Comparison of ENCODE assay signal across 7 mouse cellular contexts in genomic region chr14:114948341-114949155, GRCm38 (mm10).
A peak's percentile ranks its signal among the peaks of the same experiment; 100 is the strongest.
DNase-seq lines count a peak whose midpoint lies in the region; ATAC-seq and TF ChIP-seq lines count a peak whose summit lies in the region.

No protein-coding gene starts in this region.

- H3K9ac ChIP-seq in CH12.LX (ENCODE audit: insufficient read depth, low read depth) = no peak overlapping the region
- peak overlapping the region; percentile 61; the same call in 1 of the 2 replicates for H3K9ac ChIP-seq in heart, embryonic 13.5 days
- no peak overlapping the region for H3K9ac ChIP-seq in limb, embryonic 13.5 days
- no peak overlapping the region for H3K9ac ChIP-seq in midbrain, embryonic 15.5 days

- ATAC-seq in heart, embryonic 13.5 days (ENCODE audit: extremely low read depth, insufficient number of reproducible peaks, low FRiP score, low TSS enrichment) = no peak
- no peak for ATAC-seq in limb, embryonic 13.5 days (ENCODE audit: low FRiP score, low read depth)
- peak; percentile 66; the same call in 1 of the 2 replicates for ATAC-seq in midbrain, embryonic 15.5 days (replicated peaks)

- H3K36me3 ChIP-seq in CH12.LX (replicated peaks in 1 of 2; ENCODE audit: control insufficient read depth in 1 of 2, insufficient read depth in 1 of 2, low read length in 1 of 2) = no peaks in the 10 kb centered on the region
- H3K36me3 ChIP-seq in heart, embryonic 13.5 days = no peaks in the 10 kb centered on the region
- no peaks in the 10 kb centered on the region for H3K36me3 ChIP-seq in limb, embryonic 13.5 days
- H3K36me3 ChIP-seq in midbrain, embryonic 15.5 days (replicated peaks) = no peaks in the 10 kb centered on the region

- no peaks in the 10 kb centered on the region for H3K27me3 ChIP-seq in CH12.LX (replicated peaks)
- H3K27me3 ChIP-seq in heart, embryonic 13.5 days (replicated peaks) = no peaks in the 10 kb centered on the region
- no peaks in the 10 kb centered on the region for H3K27me3 ChIP-seq in limb, embryonic 13.5 days
- H3K27me3 ChIP-seq in midbrain, embryonic 15.5 days (replicated peaks) = no peaks in the 10 kb centered on the region

- in situ Hi-C loops in CH12.LX (cut with MboI; ENCODE audit: low pct_ligation_motif_present, low pct_unique_long_range_greater_than_20kb, low sequenced_read_pairs) = no loop called here

- peak overlapping the region; percentile 45 for H3K4me2 ChIP-seq in CH12.LX (ENCODE audit: insufficient read depth, low read depth, poor library complexity, severe bottlenecking)
- H3K4me2 ChIP-seq in heart, embryonic 13.5 days = peak overlapping the region; percentile 60
- H3K4me2 ChIP-seq in limb, embryonic 13.5 days (replicated peaks) = peak overlapping the region; percentile 26
- H3K4me2 ChIP-seq in midbrain, embryonic 15.5 days = peak overlapping the region; percentile 43

- TF ChIP-seq CTCF in CH12.LX (conservative IDR thresholded peaks at IDR 0.05 in 1 of 2, IDR thresholded peaks at IDR 0.05 in 1 of 2; ENCODE audit: low read depth in 2 of 2, low read length in 2 of 2) = no peak
- no peak for TF ChIP-seq CTCF in bone marrow, adult 2 months (IDR thresholded peaks at IDR 0.05; ENCODE audit: control insufficient read depth, insufficient read depth, low read length)

- dilution Hi-C loops in CH12.LX (cut with MboI; ENCODE audit: extremely low pct_ligation_motif_present, extremely low pct_unique_long_range_greater_than_20kb, low sequenced_read_pairs) = no loop called here

- H3K4me3 ChIP-seq in CH12.LX (replicated peaks in 1 of 3; ENCODE audit: low read depth in 2 of 3, low read length in 2 of 3, poor library complexity in 1 of 3) = no peak overlapping the region
- peak overlapping the region; percentile 52 for H3K4me3 ChIP-seq in bone marrow, adult 2 months (replicated peaks; ENCODE audit: control insufficient read depth, low read depth, low read length)
- peak overlapping the region; percentile 37 for H3K4me3 ChIP-seq in heart, embryonic 13.5 days
- H3K4me3 ChIP-seq in limb, embryonic 13.5 days = no peak overlapping the region
- peak overlapping the region; percentile 18 for H3K4me3 ChIP-seq in midbrain, embryonic 15.5 days

- DNase-seq in CH12.LX (ENCODE audit: extremely low read depth) (peak; percentile 29), MN1 (ENCODE audit: low spot score) (no peak)
- peak; percentile 47 for DNase-seq in thymus, postnatal 4 days

- H3K9me3 ChIP-seq in CH12.LX (replicated peaks; ENCODE audit: low read length) = no peaks in the 10 kb centered on the region
- H3K9me3 ChIP-seq in heart, embryonic 13.5 days = no peaks in the 10 kb centered on the region
- no peaks in the 10 kb centered on the region for H3K9me3 ChIP-seq in limb, embryonic 13.5 days
- H3K9me3 ChIP-seq in midbrain, embryonic 15.5 days = no peaks in the 10 kb centered on the region

- H3K4me1 ChIP-seq in CH12.LX (ENCODE audit: control insufficient read depth in 1 of 2, insufficient read depth in 2 of 2) = peaks cover 2 to 34% of the 10 kb centered on the region in 2 experiments
- H3K4me1 ChIP-seq in bone marrow, adult 2 months (ENCODE audit: control insufficient read depth, insufficient read depth, low read length) = no peaks in the 10 kb centered on the region; the same call in 1 of the 2 replicates
- peaks cover 14% of the 10 kb centered on the region for H3K4me1 ChIP-seq in heart, embryonic 13.5 days
- H3K4me1 ChIP-seq in limb, embryonic 13.5 days = peaks cover 18% of the 10 kb centered on the region
- H3K4me1 ChIP-seq in midbrain, embryonic 15.5 days = 0 out of 2 replicates have a peak, but pooled peaks cover 5% of the 10 kb centered on the region

- H3K79me2 ChIP-seq in CH12.LX (replicated peaks; ENCODE audit: control insufficient read depth, extremely low read depth, insufficient read depth, poor library complexity, severe bottlenecking) = no peaks in the 10 kb centered on the region

- 1% methylated on average over 21 of the region's 21 CpGs for WGBS in bone marrow, adult 2 months
- 32% methylated on average over 21 of the region's 21 CpGs for WGBS in heart, embryonic 13.5 days
- WGBS in limb, embryonic 13.5 days = 60% methylated on average over 21 of the region's 21 CpGs
- WGBS in midbrain, embryonic 15.5 days = 31% methylated on average over 21 of the region's 21 CpGs

- TF ChIP-seq EP300 in CH12.LX (IDR thresholded peaks at IDR 0.05; ENCODE audit: low read length) = no peak

- TF ChIP-seq RAD21 in CH12.LX (IDR thresholded peaks at IDR 0.05; ENCODE audit: low read depth, low read length) = no peak

- no peak for TF ChIP-seq POLR2A in CH12.LX (IDR thresholded peaks at IDR 0.05; ENCODE audit: low read depth, low read length)
- no peak for TF ChIP-seq POLR2A in bone marrow, adult 2 months (IDR thresholded peaks at IDR 0.05; ENCODE audit: borderline replicate concordance, control insufficient read depth, low read depth, low read length)

- H3K27ac ChIP-seq in CH12.LX (ENCODE audit: insufficient read depth, low read depth) = no peak overlapping the region
- no peak overlapping the region; the same call in 1 of the 2 replicates for H3K27ac ChIP-seq in bone marrow, adult 2 months (ENCODE audit: control insufficient read depth, insufficient read depth, low read depth, low read length, poor library complexity)
- H3K27ac ChIP-seq in heart, embryonic 13.5 days (replicated peaks) = peak overlapping the region; percentile 79
- 0 out of 2 replicates have a peak overlapping the region, but pooled peaks have one; percentile 10 for H3K27ac ChIP-seq in limb, embryonic 13.5 days
- peak overlapping the region; percentile 4; the same call in 1 of the 2 replicates for H3K27ac ChIP-seq in midbrain, embryonic 15.5 days

TF ChIP-seq in CH12.LX, 34 proteins besides CTCF, POLR2A, EP300 and RAD21:
- TF ChIP-seq BHLHE40 (IDR thresholded peaks at IDR 0.05; ENCODE audit: low read depth, low read length) = peak; percentile 36
- TF ChIP-seq MYC (IDR thresholded peaks at IDR 0.05; ENCODE audit: low read depth, low read length) = no peak
- TF ChIP-seq USF2 (conservative IDR thresholded peaks at IDR 0.05; ENCODE audit: low read depth, low read length) = no peak
- no peak for TF ChIP-seq CHD2 (IDR thresholded peaks at IDR 0.05; ENCODE audit: low read length)
TF ChIP-seq in CH12.LX: peak in this region for 1.

Comparison
In these comparisons a context has a peak if more than half of its experiments do, and no peak if none do; other contexts are left out.
1. H3K27ac ChIP-seq: peak in heart, embryonic 13.5 days (single experiment), limb, embryonic 13.5 days (single experiment) and midbrain, embryonic 15.5 days (single experiment); none in CH12.LX (single experiment) and bone marrow, adult 2 months (single experiment).
2. H3K4me3 ChIP-seq: peak in bone marrow, adult 2 months (single experiment), heart, embryonic 13.5 days (single experiment) and midbrain, embryonic 15.5 days (single experiment); none in CH12.LX (0 of 3) and limb, embryonic 13.5 days (single experiment).
3. Peak in every context shown above with its lines, with median percentiles within 50 percentile points of each other: H3K4me2 ChIP-seq.